Mouse (Mus musculus) hindbrain, postnatal 0 days (tissue): Measurements from ENCODE around the gene Ankle2. TPM values are rescaled to one million over a fixed set of nuclear protein-coding genes. Genes with fewer than 3 reads are reported as not detected.

Experiments
- ATAC-seq: fragments of 200-750 bp; cut with Nextera tagmentation; 2 replicates; pipeline ENCODE4 v1.8.0; 2017; ENCODE audit warnings: mild to moderate bottlenecking, moderate TSS enrichment, moderate library complexity
- DNase-seq: peaks from one replicate; pipeline ENCODE4 v3.0.0-alpha.2; 2015; ENCODE audit warnings: low spot score
- H3K27ac ChIP-seq: fragments of 300-500 bp; sonication (generic); 2 replicates; pipeline ENCODE4 v1.5.1; 2014; ENCODE audit warnings: mild to moderate bottlenecking
- H3K27me3 ChIP-seq: fragments of 300-500 bp; sonication (generic); 2 replicates; pipeline ENCODE4 v1.6.1; 2014; ENCODE audit warnings: low read length, mixed read lengths; ENCODE audit not compliant: insufficient read depth
- H3K36me3 ChIP-seq: fragments of 300-500 bp; sonication (generic); 2 replicates; pipeline ENCODE4 v1.6.1; 2014; ENCODE audit warnings: low read length, mixed read lengths; ENCODE audit not compliant: insufficient read depth
- H3K4me1 ChIP-seq: fragments of 300-500 bp; sonication (generic); 2 replicates; pipeline ENCODE4 v1.6.1; 2014; ENCODE audit warnings: antibody characterized with exemption, low read length, mixed read lengths; ENCODE audit not compliant: insufficient read depth
- H3K4me2 ChIP-seq: fragments of 300-500 bp; sonication (generic); 2 replicates; pipeline ENCODE4 v1.6.1; 2014; ENCODE audit warnings: low read depth, mild to moderate bottlenecking, low read length, moderate library complexity, mixed read lengths
- H3K4me3 ChIP-seq: fragments of 300-500 bp; sonication (generic); 2 replicates; pipeline ENCODE4 v1.5.1; 2014; ENCODE audit warnings: low read length
- H3K9ac ChIP-seq: fragments of 300-500 bp; sonication (generic); replicated peaks from 2 replicates; pipeline ENCODE4 v1.6.1; 2014; ENCODE audit warnings: mild to moderate bottlenecking, low read length, moderate library complexity, mixed read lengths
- H3K9me3 ChIP-seq: fragments of 300-500 bp; sonication (generic); 2 replicates; pipeline ENCODE4 v1.6.1; 2016; ENCODE audit warnings: low read length, mixed read lengths
- CTCF ChIP-seq: IDR thresholded peaks from 2 replicates; pipeline ENCODE4 v1.5.1; 2016; ENCODE audit warnings: antibody characterized with exemption, control low read depth, low read depth
- WGBS: fragments of 180-500 bp; shearing (Covaris S2); extraction: QIAGEN DNeasy Blood & Tissue Kit; methylation state at CpG from one replicate; pipeline ENCODE4 v1.1.7; 2014; 5-methylcytosine and 5-hydroxymethylcytosine counted together
- polyA plus RNA-seq: library from polyadenylated mRNA; unstranded; fragments of >200 nt; fragmentation: Nextera tagmentation; extraction: Ambion mirVana; gene quantifications from 2 replicates; pipeline ENCODE4 v1.2.1, GENCODE M21; 2015
- total RNA-seq: library from RNA; depleted of rRNA; stranded (reverse); fragments of >200 nt; gene quantifications from 2 replicates; pipeline ENCODE4 v1.2.3, GENCODE M21; 2014; rRNA removed

Gene Ankle2
- total RNA-seq = 21.2 and 25.0 TPM in 2 replicates
- 19.6 and 20.5 TPM in 2 replicates for polyA plus RNA-seq

GRCm38 (mm10) chr5:110230780-110231461 is at the start of gene Ankle2:
Ankle2 (plus strand) TSS chr5:110231004.
- H3K9ac ChIP-seq = peak within 1 kb of the TSS; percentile 92
- peak within 1 kb of the TSS; percentile 73 for H3K4me2 ChIP-seq
- TF ChIP-seq CTCF = no peak
- peaks cover 16% of the 10 kb centered on the region; the same call in 1 of the 2 replicates for H3K4me1 ChIP-seq
- 1% methylated on average over 66 of the region's 81 CpGs for WGBS
- no peaks in the 10 kb centered on the region for H3K9me3 ChIP-seq
- DNase-seq (peak; percentile 95), ATAC-seq (peak; percentile 96)
- peak within 1 kb of the TSS; percentile 91 for H3K4me3 ChIP-seq
- no peaks in the 10 kb centered on the region for H3K27me3 ChIP-seq
- H3K27ac ChIP-seq = peak within 1 kb of the TSS; percentile 94
- H3K36me3 ChIP-seq = peaks cover 15% of the 10 kb centered on the region; the same call in 1 of the 2 replicates

- Histone ChIP-seq H3K9me3 (no peaks in the 10 kb centered on the region), H3K4me3 (no peak overlapping the region), H3K4me1 (peaks cover 9% of the 10 kb centered on the region; the same call in 1 of the 2 replicates), H3K9ac (no peak overlapping the region), H3K27ac (no peak overlapping the region), H3K27me3 (no peaks in the 10 kb centered on the region), H3K36me3 (peaks cover 26% of the 10 kb centered on the region), H3K4me2 (no peak overlapping the region)
- ATAC-seq (no peak), DNase-seq (no peak)
- TF ChIP-seq CTCF = no peak
- 94% methylated on average over 5 of the region's 5 CpGs for WGBS
Observed at GRCm38 (mm10) chr5:110181716-110182115, 49.1 kb upstream of the Ankle2 start.

GRCm38 (mm10) chr5:110203164-110203895 is 27.5 kb upstream of the Ankle2 start:
- Histone ChIP-seq H3K36me3 (peaks cover 67% of the 10 kb centered on the region), H3K4me3 (no peak overlapping the region), H3K9ac (no peak overlapping the region), H3K27ac (no peak overlapping the region), H3K4me2 (no peak overlapping the region), H3K4me1 (no peaks in the 10 kb centered on the region), H3K27me3 (no peaks in the 10 kb centered on the region), H3K9me3 (no peaks in the 10 kb centered on the region)
- 85% methylated on average over 10 of the region's 10 CpGs for WGBS
- ATAC-seq = no peak
- DNase-seq = no peak
- peak; percentile 35; the same call in 1 of the 2 replicates for TF ChIP-seq CTCF

- Histone ChIP-seq H3K9me3 (no peaks in the 10 kb centered on the region), H3K4me3 (no peak overlapping the region), H3K4me1 (no peaks in the 10 kb centered on the region), H3K4me2 (no peak overlapping the region), H3K36me3 (peaks cover 77% of the 10 kb centered on the region), H3K9ac (no peak overlapping the region), H3K27me3 (no peaks in the 10 kb centered on the region), H3K27ac (no peak overlapping the region)
- peak; percentile 50 for TF ChIP-seq CTCF
- 83% methylated on average over 6 of the region's 6 CpGs for WGBS
- DNase-seq (no peak), ATAC-seq (no peak)
Observed at GRCm38 (mm10) chr5:110204777-110205176, 26.0 kb upstream of the Ankle2 start.

- no peak overlapping the region for H3K4me3 ChIP-seq
- H3K4me2 ChIP-seq = no peak overlapping the region
- H3K36me3 ChIP-seq = peaks cover 82% of the 10 kb centered on the region
- no peak overlapping the region for H3K27ac ChIP-seq
- no peak overlapping the region for H3K9ac ChIP-seq
- no peaks in the 10 kb centered on the region for H3K9me3 ChIP-seq
- DNase-seq (no peak), ATAC-seq (no peak)
- TF ChIP-seq CTCF = no peak
- H3K27me3 ChIP-seq = no peaks in the 10 kb centered on the region
- 95% methylated on average over 2 of the region's 2 CpGs for WGBS
- H3K4me1 ChIP-seq = no peaks in the 10 kb centered on the region
Observed at GRCm38 (mm10) chr5:110211312-110211711, 19.5 kb upstream of the Ankle2 start.

GRCm38 (mm10) chr5:110216780-110217179 is 14.0 kb upstream of the Ankle2 start:
- Histone ChIP-seq H3K27me3 (no peaks in the 10 kb centered on the region), H3K4me2 (no peak overlapping the region), H3K9me3 (no peaks in the 10 kb centered on the region), H3K4me1 (no peaks in the 10 kb centered on the region), H3K36me3 (peaks cover 83% of the 10 kb centered on the region), H3K27ac (no peak overlapping the region), H3K9ac (no peak overlapping the region), H3K4me3 (no peak overlapping the region)
- TF ChIP-seq CTCF = no peak
- WGBS = 89% methylated on average over 3 of the region's 3 CpGs
- no peak for ATAC-seq
- no peak for DNase-seq
